Mouse (Mus musculus) heart, embryonic 15.5 days (tissue): ENCODE results near the gene Esyt2. TPM values are rescaled to one million over a fixed set of nuclear protein-coding genes. Genes with fewer than 3 reads are reported as not detected.

Source experiments
- ATAC-seq: fragments of 200-750 bp; cut with Nextera tagmentation; replicated peaks from 2 replicates; pipeline ENCODE4 v1.8.0; 2017; ENCODE audit warnings: low read depth, moderate TSS enrichment; ENCODE audit not compliant: insufficient number of reproducible peaks, insufficient read depth, low FRiP score
- H3K27ac ChIP-seq: fragments of 300-500 bp; sonication (generic); 2 replicates; pipeline ENCODE4 v1.5.1; 2015; ENCODE audit warnings: mild to moderate bottlenecking, inconsistent platforms
- H3K27me3 ChIP-seq: fragments of 300-500 bp; sonication (generic); 2 replicates; pipeline ENCODE4 v1.6.1; 2015; ENCODE audit warnings: inconsistent platforms
- H3K36me3 ChIP-seq: fragments of 300-500 bp; sonication (generic); 2 replicates; pipeline ENCODE4 v1.6.1; 2015; ENCODE audit warnings: mild to moderate bottlenecking, inconsistent platforms
- H3K4me1 ChIP-seq: fragments of 300-500 bp; sonication (generic); replicated peaks from 2 replicates; pipeline ENCODE4 v1.6.1; 2015; ENCODE audit warnings: inconsistent platforms
- H3K4me2 ChIP-seq: fragments of 300-500 bp; sonication (generic); 2 replicates; pipeline ENCODE4 v1.6.1; 2015; ENCODE audit warnings: inconsistent platforms, mild to moderate bottlenecking, moderate library complexity
- H3K4me3 ChIP-seq: fragments of 300-500 bp; sonication (generic); 2 replicates; pipeline ENCODE4 v1.5.1; 2015; ENCODE audit warnings: mild to moderate bottlenecking, inconsistent platforms
- H3K9ac ChIP-seq: fragments of 300-500 bp; sonication (generic); 2 replicates; pipeline ENCODE4 v1.6.1; 2015; ENCODE audit warnings: mild to moderate bottlenecking, inconsistent platforms
- H3K9me3 ChIP-seq: fragments of 300-500 bp; sonication (generic); replicated peaks from 2 replicates; pipeline ENCODE4 v1.6.1; 2016; ENCODE audit warnings: inconsistent platforms
- WGBS: fragments of 180-500 bp; shearing (Covaris S2); methylation state at CpG from one replicate; pipeline ENCODE4 v1.1.7; 2015; ENCODE audit warnings: mixed read lengths; 5-methylcytosine and 5-hydroxymethylcytosine counted together
- polyA plus RNA-seq: library from polyadenylated mRNA; unstranded; fragments of >200 nt; fragmentation: Nextera tagmentation; extraction: Ambion mirVana; gene quantifications from 2 replicates; pipeline ENCODE4 v1.2.1, GENCODE M21; 2015

Esyt2 gene
- polyA plus RNA-seq, 1 experiment from 2014 or later, result 10.0 TPM

DNA sequence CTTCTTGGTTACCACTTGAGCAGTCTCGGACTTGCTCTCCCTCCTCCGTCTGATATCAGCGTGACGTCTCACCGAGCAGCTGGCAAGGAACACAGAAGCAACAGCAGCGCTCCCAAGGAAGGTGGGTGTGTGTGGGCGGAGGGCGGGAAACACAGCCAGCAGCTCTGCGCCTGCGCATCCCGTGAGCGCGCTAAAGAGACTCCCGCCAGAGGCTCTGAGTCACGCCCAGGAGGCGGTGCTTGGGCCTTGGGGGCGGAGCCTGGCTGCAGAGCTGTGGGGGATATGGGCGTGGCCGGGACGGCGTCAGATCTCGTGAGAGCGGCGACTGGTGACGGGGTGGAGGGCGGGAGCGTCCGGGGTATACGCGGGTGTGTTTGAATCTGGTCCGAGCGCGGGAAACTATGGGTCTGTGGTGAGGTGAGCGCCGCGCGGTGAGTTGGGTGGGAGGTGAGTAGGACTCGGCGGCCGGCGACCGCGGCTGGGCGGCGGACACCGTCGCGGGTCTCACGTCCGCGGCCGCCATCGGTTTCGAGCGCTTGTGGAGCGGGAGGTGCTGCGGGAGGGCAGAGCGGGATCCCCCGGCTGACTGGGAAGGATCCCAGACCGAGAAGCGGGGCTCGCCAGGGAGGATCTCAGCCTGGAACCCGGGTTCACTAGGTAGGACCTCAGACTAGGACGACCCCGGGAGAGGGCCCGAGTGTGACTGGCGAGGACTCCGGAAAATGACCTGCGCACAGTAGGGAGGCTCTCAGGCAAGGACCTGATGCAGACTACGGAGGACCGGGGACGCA, 124.2 kb downstream of the Esyt2 start, which contains the start of gene Ncapg2:
Gene Ncapg2 (plus strand): TSS at position 358 of the 791 bp plus-strand sequence.
- Histone ChIP-seq H3K9me3 (no peaks in the 10 kb centered on the region), H3K4me1 (peaks cover 15% of the 10 kb centered on the region), H3K36me3 (peaks cover 12% of the 10 kb centered on the region; the same call in 1 of the 2 replicates), H3K4me2 (peak within 1 kb of the TSS; percentile 94), H3K27me3 (no peaks in the 10 kb centered on the region), H3K9ac (peak within 1 kb of the TSS; percentile 84), H3K4me3 (peak within 1 kb of the TSS; percentile 95), H3K27ac (peak within 1 kb of the TSS; percentile 68)
- peak; percentile 99 for ATAC-seq
- WGBS, result under 1% methylated on average over 71 of the region's 72 CpGs

DNA sequence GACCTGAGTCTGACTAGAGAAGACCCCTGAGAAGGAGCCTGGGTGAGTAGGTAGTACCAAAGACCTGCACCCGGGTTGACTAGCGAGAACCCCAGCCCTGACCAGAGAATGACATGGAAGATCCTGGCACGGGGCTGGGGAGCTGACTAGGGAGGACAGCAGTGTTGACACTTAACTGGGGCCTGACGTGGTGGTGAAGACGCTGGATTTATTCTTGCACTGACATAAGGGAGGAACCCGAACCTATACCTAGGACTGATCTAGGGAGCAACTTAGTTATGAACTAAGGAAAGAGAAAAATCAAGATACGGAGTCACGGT, 124.8 kb downstream of the Esyt2 start:
- WGBS, result 11% methylated on average over 8 of the region's 8 CpGs
- Histone ChIP-seq H3K27me3 (no peaks in the 10 kb centered on the region), H3K4me2 (peak overlapping the region; percentile 94), H3K9ac (peak overlapping the region; percentile 84), H3K9me3 (no peaks in the 10 kb centered on the region), H3K36me3 (peaks cover 12% of the 10 kb centered on the region; the same call in 1 of the 2 replicates), H3K27ac (no peak overlapping the region), H3K4me1 (peaks cover 15% of the 10 kb centered on the region), H3K4me3 (peak overlapping the region; percentile 95)
- peak; percentile 11; the same call in 1 of the 2 replicates for ATAC-seq

DNA sequence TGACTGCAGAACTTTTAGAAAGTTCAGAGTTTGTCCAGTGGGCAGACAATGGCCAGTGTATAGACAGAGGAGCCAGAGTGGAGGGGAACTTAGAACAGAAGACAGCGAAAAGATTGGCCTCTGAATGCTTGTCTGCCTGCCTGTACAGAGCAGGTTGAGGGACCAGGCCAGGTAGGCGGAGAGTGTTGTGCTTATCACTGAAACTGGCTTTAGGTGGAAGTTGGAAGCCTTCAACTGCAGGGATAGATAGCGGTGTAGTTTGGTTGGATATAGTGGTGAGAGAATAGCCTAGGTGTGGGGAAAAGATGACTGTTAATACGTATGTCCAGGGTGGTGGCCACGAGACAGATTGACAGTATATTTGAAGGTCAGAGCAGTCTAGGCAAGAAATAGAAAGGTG, 126.9 kb downstream of the Esyt2 start:
- WGBS, result 90% methylated on average over 5 of the region's 5 CpGs
- H3K36me3 ChIP-seq, result peaks cover 12% of the 10 kb centered on the region; the same call in 1 of the 2 replicates
- no peak for ATAC-seq
- no peaks in the 10 kb centered on the region for H3K9me3 ChIP-seq
- peaks cover 15% of the 10 kb centered on the region for H3K4me1 ChIP-seq
- no peak overlapping the region for H3K9ac ChIP-seq
- H3K27ac ChIP-seq, result no peak overlapping the region
- H3K4me3 ChIP-seq, result no peak overlapping the region
- no peak overlapping the region for H3K4me2 ChIP-seq
- no peaks in the 10 kb centered on the region for H3K27me3 ChIP-seq

DNA sequence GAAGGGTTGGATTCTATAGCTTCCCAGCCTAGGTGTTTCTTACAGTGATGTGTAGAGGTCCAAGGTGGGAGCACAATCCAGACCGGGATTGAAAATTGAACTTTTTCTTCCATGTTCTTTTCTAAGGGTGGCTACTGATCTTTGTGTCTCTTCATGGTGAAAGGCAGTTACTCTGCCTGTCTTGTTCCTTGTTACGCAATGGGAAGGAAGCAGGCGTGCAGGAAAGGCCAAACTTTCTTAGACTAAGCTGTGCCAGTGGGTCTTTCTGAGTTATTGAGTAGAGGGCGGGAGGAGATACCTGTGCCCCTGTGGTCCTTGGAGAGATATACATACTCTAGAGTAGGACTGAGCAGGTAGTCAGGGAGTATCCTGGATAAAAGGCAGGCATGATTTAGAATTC, 133.9 kb downstream of the Esyt2 start:
- no peak for ATAC-seq
- Histone ChIP-seq H3K4me1 (no peaks in the 10 kb centered on the region), H3K36me3 (peaks cover 40% of the 10 kb centered on the region), H3K9ac (no peak overlapping the region), H3K27ac (no peak overlapping the region), H3K9me3 (no peaks in the 10 kb centered on the region), H3K4me3 (no peak overlapping the region), H3K27me3 (no peaks in the 10 kb centered on the region), H3K4me2 (no peak overlapping the region)
- 92% methylated on average over 4 of the region's 4 CpGs for WGBS

DNA sequence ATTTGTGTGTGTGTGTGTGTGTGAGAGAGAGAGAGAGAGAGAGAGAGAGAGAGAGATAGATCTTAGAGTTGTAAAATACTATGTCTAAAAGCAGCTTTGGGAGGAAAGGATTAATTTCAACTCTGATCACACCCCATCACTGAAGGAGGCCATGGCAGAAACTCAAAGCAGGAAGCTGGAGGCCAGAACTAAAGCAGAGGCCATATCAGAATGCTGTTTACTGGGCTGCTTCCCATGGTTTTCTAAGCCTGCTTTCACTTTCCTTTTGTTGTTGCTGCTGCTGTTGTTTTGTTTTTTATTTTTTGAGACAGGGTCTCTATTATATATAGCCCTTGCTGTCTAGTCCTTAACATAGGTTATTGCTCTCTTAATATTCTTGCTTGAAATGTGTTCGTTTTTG, 135.5 kb downstream of the Esyt2 start:
- Histone ChIP-seq H3K4me3 (no peak overlapping the region), H3K4me2 (no peak overlapping the region), H3K9ac (no peak overlapping the region), H3K4me1 (no peaks in the 10 kb centered on the region), H3K27ac (no peak overlapping the region), H3K36me3 (peaks cover 42% of the 10 kb centered on the region), H3K9me3 (no peaks in the 10 kb centered on the region), H3K27me3 (no peaks in the 10 kb centered on the region)
- ATAC-seq, result no peak
- WGBS, result 89% methylated on average over 1 of the region's 1 CpGs

DNA sequence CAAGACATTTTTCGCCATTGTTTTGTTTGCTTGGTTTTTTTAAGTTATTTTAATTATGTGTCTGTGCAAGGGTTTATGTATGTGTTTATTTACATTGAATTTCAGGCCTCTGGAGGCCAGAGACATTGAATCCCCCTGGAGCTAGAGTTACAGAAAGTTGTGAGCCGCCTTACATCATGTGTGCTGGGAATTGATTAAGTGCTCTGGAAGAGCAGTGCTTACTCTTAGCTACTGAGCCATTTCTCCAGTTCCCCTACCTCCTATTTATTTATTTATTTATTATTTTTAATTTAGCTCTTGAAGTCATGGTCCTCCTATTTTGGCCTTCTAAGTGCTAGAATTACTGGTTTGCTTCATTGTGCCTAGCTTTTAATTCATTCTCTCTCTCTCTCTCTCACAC, 140.7 kb downstream of the Esyt2 start:
- Histone ChIP-seq H3K27me3 (no peaks in the 10 kb centered on the region), H3K4me2 (no peak overlapping the region), H3K27ac (no peak overlapping the region), H3K36me3 (peaks cover 47% of the 10 kb centered on the region), H3K4me1 (no peaks in the 10 kb centered on the region), H3K4me3 (no peak overlapping the region), H3K9ac (no peak overlapping the region), H3K9me3 (no peaks in the 10 kb centered on the region)
- ATAC-seq, result no peak
- 82% methylated on average over 2 of the region's 2 CpGs for WGBS

DNA sequence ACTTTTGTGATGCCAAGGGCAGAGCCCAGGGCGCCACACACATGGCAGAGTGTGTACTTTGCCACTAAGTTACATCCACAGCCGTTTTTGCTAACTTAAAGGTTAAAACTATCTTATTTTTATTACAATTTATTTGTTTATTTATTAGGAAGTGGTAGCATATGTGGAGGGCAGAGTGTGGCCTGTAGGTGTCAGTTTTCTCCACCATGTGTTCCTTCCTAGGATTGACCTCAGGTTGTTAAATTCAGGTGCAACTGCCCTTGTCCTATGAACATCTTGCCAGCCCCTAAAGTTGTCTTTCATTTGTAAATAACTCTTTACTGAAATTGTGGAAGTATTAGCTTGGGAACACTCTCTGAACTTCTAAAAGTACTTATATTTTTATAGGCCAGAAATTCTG, 144.4 kb downstream of the Esyt2 start:
- Histone ChIP-seq H3K9ac (no peak overlapping the region), H3K4me2 (no peak overlapping the region), H3K4me1 (no peaks in the 10 kb centered on the region), H3K9me3 (no peaks in the 10 kb centered on the region), H3K27ac (no peak overlapping the region), H3K36me3 (peaks cover 48% of the 10 kb centered on the region), H3K27me3 (no peaks in the 10 kb centered on the region), H3K4me3 (no peak overlapping the region)
- 87% methylated on average over 2 of the region's 2 CpGs for WGBS
- ATAC-seq, result no peak

DNA sequence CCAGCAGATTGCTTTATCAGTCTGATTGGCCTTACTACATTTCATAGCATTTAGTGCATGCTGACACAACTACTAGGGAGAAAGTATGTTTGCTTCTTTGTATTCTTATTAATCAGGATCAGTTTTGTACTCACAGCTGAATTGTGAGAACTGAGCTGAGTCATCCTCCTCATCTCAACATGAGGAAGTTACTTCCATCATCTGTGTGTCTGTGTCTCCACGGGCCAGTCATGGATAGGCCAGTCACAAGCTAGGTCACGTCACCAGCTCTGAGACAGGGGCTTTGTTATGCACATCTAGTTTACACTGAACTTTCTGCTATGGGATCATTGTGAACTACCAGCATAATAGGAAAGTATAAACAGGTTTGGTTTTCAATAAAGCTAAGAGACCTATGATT, 152.7 kb downstream of the Esyt2 start:
- H3K36me3 ChIP-seq, result peaks cover 26% of the 10 kb centered on the region
- ATAC-seq, result no peak
- H3K4me2 ChIP-seq, result no peak overlapping the region
- H3K4me3 ChIP-seq, result no peak overlapping the region
- WGBS, result 93% methylated on average over 2 of the region's 2 CpGs
- H3K9me3 ChIP-seq, result no peaks in the 10 kb centered on the region
- H3K27me3 ChIP-seq, result no peaks in the 10 kb centered on the region
- no peak overlapping the region for H3K27ac ChIP-seq
- no peaks in the 10 kb centered on the region for H3K4me1 ChIP-seq
- no peak overlapping the region for H3K9ac ChIP-seq

DNA sequence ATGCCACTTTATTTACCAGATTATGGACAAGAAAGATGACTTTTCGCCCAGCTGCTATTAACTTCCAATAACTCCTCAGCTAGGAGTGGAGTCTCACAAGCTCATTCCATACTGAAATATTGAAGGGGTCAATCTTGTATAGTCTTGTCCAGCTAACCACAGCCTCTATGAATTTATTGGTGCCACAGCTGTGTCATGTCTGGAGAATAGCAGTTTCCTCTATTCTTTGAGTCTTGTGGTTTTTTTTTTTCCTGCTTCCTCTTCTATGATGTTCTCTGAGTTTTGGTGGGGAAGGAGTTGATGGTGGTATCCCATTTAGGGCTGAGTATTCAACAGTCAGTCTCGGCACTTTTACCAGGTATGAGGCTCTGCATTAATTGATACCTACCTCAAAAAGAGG, 154.2 kb downstream of the Esyt2 start:
- Histone ChIP-seq H3K36me3 (peaks cover 31% of the 10 kb centered on the region), H3K27ac (no peak overlapping the region), H3K9me3 (no peaks in the 10 kb centered on the region), H3K4me3 (no peak overlapping the region), H3K4me2 (no peak overlapping the region), H3K27me3 (no peaks in the 10 kb centered on the region), H3K4me1 (no peaks in the 10 kb centered on the region), H3K9ac (no peak overlapping the region)
- WGBS, result 85% methylated on average over 2 of the region's 2 CpGs
- no peak for ATAC-seq

DNA sequence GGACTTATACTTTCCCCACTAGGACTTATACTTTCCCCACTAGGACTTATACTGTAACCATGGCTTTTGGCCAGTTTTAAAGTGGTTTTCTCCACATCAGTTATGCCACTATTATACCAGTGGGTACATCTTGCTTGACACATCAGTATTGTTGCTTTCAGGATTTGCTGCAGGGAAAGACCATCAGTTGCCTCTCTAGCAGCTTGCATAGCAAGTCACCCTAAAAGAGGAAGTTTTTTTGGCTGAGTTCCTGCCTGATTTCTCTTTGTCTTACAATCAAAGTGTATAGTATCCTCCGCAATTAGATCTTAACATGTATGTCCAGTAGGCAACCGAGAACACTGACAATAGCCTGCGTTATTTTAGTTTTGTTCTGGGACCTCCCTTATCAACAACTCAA, 155.1 kb downstream of the Esyt2 start:
- H3K27ac ChIP-seq, result no peak overlapping the region
- H3K27me3 ChIP-seq, result no peaks in the 10 kb centered on the region
- 84% methylated on average over 3 of the region's 3 CpGs for WGBS
- H3K9me3 ChIP-seq, result no peaks in the 10 kb centered on the region
- no peak overlapping the region for H3K4me2 ChIP-seq
- H3K36me3 ChIP-seq, result peaks cover 30% of the 10 kb centered on the region
- no peaks in the 10 kb centered on the region for H3K4me1 ChIP-seq
- no peak for ATAC-seq
- no peak overlapping the region for H3K9ac ChIP-seq
- H3K4me3 ChIP-seq, result no peak overlapping the region

DNA sequence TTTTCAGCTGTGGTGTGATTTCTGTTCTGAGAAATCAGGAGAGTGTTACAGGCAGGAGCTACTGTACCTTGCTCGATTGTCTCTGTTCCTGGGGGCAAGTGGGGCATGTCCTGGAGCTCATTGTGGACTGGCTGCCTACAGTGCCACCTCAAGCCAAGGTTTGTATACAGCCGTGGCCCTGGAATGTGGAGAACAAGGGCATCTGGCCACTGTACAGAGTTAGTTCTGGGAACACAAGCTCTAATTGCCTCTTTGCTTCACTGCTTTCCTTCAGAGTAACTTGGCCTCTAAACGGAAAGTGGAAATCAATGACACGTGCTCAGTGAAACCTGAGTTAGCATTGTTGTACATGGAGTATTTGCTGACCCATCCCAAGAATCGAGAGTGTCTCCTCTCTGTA, 157.6 kb downstream of the Esyt2 start:
- peaks cover 43% of the 10 kb centered on the region for H3K36me3 ChIP-seq

More for the DNA sequence above, 157.6 kb downstream of the Esyt2 start:
- Histone ChIP-seq H3K9me3 (no peaks in the 10 kb centered on the region), H3K27ac (no peak overlapping the region), H3K9ac (no peak overlapping the region), H3K4me3 (no peak overlapping the region), H3K27me3 (no peaks in the 10 kb centered on the region), H3K4me1 (no peaks in the 10 kb centered on the region), H3K4me2 (no peak overlapping the region)
- WGBS, result 79% methylated on average over 5 of the region's 5 CpGs
- ATAC-seq, result no peak
